Mouse (Mus musculus): ENCODE data around the gene Ifih1. TPM values are rescaled to one million over a fixed set of nuclear protein-coding genes. Genes with fewer than 3 reads are reported as not detected.

Ifih1 gene
- polyA plus RNA-seq, 1 experiment from 2014 or later = 0.61 TPM

DNA sequence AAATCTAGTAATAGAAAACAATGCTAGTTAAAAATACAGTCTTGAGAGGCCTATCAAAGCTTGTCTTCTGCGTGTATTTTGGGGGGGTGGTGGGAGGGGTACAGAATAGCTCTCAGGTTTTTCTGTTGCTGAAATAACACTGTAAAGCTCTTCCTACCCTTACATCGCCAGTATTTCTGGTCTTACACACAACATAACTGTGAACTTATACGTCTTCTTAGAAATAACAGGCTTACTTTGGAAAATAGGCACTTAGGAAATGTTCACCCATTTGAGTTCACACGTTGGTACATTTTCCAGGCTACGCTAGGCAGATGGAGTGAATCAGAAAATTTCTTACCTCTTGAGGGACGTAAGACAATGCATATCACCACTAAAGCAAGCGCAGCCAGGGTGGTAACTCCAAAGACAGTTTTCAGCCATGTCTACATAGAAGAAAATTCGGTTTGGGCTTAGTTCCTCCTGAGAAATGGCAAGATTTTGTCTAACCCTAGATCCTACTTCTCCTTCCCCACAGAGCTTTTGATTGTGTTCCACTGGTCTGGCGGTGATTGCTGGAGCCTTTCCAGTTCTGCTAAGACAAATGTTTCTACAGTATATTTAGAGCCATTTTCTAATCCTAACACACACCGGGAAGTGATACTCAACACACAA lies 72.8 kb downstream of the Ifih1 start:
- no peak overlapping the region for H3K4me3 ChIP-seq
- H3K9me3 ChIP-seq = no peaks in the 10 kb centered on the region
- WGBS = 86% methylated on average over 10 of the region's 10 CpGs
- H3K36me3 ChIP-seq = no peaks in the 10 kb centered on the region
- H3K27ac ChIP-seq = no peak overlapping the region
- DNase-seq (ENCODE audit: low spot score) = no peak
- no peaks in the 10 kb centered on the region for H3K4me1 ChIP-seq (replicated peaks)
- no peaks in the 10 kb centered on the region for H3K27me3 ChIP-seq (ENCODE audit: insufficient read depth, poor library complexity, severe bottlenecking)

DNA sequence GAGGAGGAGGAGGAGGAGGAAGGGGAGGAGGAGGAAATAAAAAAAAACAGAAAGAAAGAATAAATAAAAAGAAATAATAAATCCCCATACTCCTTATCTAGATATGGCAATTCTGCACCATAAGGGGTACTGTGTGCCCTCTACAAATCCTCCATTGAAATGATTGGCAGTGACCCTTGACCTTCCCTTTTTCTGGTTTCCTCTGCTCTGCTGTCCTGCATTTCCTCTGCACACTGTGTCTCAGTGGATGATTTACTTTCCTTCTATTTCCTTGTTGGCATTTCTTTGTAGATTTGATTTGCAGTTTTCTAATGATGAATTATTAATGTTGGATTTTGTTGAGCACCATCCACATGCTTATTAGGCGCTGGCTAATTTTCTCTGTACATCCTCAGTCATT lies 81.4 kb downstream of the Ifih1 start:
- H3K9me3 ChIP-seq = no peaks in the 10 kb centered on the region
- H3K36me3 ChIP-seq = no peaks in the 10 kb centered on the region
- no peak for DNase-seq (ENCODE audit: low spot score)
- H3K27me3 ChIP-seq (ENCODE audit: insufficient read depth, poor library complexity, severe bottlenecking) = no peaks in the 10 kb centered on the region
- no peak overlapping the region for H3K4me3 ChIP-seq
- no peaks in the 10 kb centered on the region for H3K4me1 ChIP-seq (replicated peaks)
- 93% methylated on average over 1 of the region's 1 CpGs for WGBS
- H3K27ac ChIP-seq = no peak overlapping the region

DNA sequence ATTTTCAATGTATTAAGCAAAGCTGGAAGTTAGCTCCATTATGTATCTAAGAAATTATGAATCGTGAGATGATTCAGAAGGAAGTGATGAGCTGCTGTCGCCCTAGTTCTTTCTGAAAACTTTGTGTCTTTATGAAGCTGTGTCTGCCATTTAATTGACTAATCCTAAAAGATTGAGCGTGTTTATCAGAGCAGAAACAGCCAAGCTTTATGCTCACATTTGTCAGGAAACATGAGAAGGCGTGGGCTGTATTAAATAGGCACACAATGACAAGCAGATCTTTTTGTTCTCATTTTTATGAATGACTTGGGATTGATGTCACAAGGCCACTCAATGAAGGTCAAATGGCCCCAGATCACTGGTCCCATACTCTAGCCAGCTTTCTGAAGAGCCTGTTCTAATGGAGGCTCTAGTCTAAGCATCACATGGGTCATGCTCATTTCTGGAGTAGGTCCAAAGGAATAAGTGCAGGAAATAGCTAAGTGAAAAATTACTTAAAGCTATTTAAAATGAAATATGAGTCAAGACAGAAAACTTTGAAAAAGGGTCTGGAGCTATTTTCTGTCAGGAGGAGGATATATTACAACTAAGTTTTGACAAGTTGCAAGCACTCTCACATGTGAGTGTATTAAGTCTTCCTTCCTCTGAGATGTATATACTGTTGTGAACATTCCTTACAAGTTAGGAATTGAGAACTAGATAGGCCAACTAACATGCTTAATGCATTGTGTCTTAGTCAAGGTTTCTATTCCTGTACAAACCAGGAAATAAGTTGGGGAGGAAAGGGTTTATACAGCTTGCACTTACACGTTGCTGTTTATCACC lies 83.2 kb downstream of the Ifih1 start:
- no peak overlapping the region for H3K27ac ChIP-seq
- WGBS = 77% methylated on average over 5 of the region's 5 CpGs

DNA sequence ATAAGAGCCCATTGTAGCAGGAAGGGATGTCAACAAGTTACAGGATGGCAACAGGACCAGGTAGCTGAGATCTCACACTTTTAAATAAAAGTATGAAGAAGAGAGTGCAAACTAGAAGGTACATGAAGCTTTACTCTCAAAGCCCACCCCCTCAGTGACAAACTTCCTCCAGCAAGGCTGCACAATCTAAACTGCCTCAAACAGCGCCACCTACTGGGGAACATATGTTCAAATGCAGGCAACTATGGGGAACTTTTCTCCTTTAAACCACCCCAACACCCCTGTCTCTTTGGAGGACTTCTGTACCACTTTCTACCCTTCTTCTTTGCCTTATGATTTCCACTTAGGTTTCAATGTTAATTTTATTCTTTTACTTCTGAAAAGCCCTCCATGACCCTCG lies 88.6 kb downstream of the Ifih1 start:
- Histone ChIP-seq H3K27ac (no peak overlapping the region), H3K4me3 (no peak overlapping the region), H3K36me3 (no peaks in the 10 kb centered on the region), H3K4me1 (replicated peaks) (no peaks in the 10 kb centered on the region), H3K27me3 (ENCODE audit: insufficient read depth, poor library complexity, severe bottlenecking) (no peaks in the 10 kb centered on the region), H3K9me3 (no peaks in the 10 kb centered on the region)
- WGBS = 76% methylated on average over 2 of the region's 2 CpGs
- no peak for DNase-seq (ENCODE audit: low spot score)

More for the DNA sequence above, 83.2 kb downstream of the Ifih1 start:
- Histone ChIP-seq H3K9me3 (no peaks in the 10 kb centered on the region), H3K36me3 (no peaks in the 10 kb centered on the region), H3K27me3 (ENCODE audit: insufficient read depth, poor library complexity, severe bottlenecking) (no peaks in the 10 kb centered on the region), H3K4me1 (replicated peaks) (no peaks in the 10 kb centered on the region), H3K4me3 (no peak overlapping the region)
- no peak for DNase-seq (ENCODE audit: low spot score)

DNA sequence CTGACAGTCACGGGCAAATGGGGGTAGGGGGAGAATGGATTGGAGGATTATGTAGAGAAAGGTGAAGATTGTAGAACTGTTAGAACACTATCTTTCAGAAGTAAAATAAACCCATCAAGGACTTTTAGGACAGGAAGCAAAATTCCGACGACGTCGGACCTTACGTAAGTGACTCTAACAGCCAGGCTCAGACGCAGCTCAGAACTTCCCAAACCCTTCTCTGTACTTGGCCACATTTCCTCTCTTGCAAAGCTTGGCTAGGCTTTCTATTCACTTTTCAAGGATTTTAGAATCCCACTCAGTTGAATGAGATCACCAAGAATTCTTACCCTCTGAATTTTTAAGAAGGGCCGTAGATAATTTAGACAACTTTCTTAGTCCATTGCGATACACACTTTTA lies 89.7 kb downstream of the Ifih1 start:
- Histone ChIP-seq H3K27ac (no peak overlapping the region), H3K27me3 (ENCODE audit: insufficient read depth, poor library complexity, severe bottlenecking) (no peaks in the 10 kb centered on the region), H3K9me3 (no peaks in the 10 kb centered on the region), H3K36me3 (no peaks in the 10 kb centered on the region), H3K4me3 (no peak overlapping the region), H3K4me1 (replicated peaks) (no peaks in the 10 kb centered on the region)
- no peak for DNase-seq (ENCODE audit: low spot score)
- WGBS = 91% methylated on average over 9 of the region's 9 CpGs

DNA sequence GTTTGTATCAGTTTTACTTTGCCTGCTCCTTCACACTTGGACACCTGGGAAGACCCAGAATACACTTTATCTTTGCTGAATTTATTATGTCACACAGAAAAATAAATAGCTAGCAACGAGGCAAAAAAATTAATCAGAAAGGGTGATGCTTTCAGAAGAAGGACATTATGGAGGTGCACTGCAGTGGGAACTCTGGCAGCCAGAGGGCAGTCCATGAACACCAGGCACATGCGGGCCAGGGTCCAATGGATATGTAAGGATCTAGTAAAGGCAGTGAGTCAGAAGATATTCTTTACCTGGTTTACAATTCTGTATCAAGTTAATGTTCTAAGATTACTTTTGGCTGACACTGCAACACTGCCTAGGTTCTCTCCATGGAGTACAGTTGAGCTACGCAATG lies 96.4 kb downstream of the Ifih1 start:
- Histone ChIP-seq H3K4me3 (no peak overlapping the region), H3K9me3 (no peaks in the 10 kb centered on the region), H3K27me3 (ENCODE audit: insufficient read depth, poor library complexity, severe bottlenecking) (no peaks in the 10 kb centered on the region), H3K27ac (no peak overlapping the region), H3K4me1 (replicated peaks) (no peaks in the 10 kb centered on the region), H3K36me3 (no peaks in the 10 kb centered on the region)
- 85% methylated on average over 3 of the region's 3 CpGs for WGBS
- no peak for DNase-seq (ENCODE audit: low spot score)

DNA sequence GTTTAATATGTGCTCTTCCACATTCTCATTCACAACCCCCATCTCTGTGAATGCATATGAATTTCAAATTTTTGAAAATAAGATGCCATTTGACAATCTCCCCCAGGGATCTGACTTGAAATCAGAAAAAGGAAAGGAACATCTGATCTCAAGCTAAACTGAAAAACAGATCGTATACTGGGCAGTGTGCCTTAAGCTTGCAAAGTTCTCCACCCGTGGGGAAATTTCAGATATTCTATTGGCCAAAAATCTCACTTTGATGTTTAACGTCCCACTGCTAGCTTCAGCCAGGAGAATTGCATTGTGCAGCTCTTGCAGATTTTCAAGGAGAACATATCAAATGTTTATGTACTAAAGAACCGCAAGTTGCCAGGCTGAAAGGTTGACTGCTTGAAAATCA lies 96.9 kb downstream of the Ifih1 start:
- Histone ChIP-seq H3K27ac (no peak overlapping the region), H3K4me1 (replicated peaks) (no peaks in the 10 kb centered on the region)
- 91% methylated on average over 4 of the region's 4 CpGs for WGBS

DNA sequence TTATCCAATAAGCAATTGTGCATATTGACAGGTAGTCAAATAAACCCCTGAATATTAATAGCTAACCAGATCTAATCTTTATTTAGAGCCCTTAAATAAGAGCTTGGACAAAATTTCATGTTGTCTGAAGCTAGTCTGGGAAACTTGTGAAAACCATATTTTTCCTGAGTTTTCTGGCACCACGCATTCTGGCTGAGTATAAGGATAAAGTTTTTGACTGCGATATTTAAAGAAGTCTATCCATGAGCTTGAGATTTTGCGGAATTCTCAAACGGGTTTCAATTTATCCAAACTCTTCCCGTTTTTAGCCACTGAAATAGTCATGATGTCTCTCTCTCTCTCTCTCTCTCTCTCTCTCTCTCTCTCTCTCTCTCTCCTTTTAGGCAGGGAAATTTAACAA lies 98.0 kb downstream of the Ifih1 start:
- DNase-seq (ENCODE audit: low spot score) = no peak
- WGBS = 95% methylated on average over 5 of the region's 5 CpGs
- no peaks in the 10 kb centered on the region for H3K9me3 ChIP-seq

More for the DNA sequence above, 96.9 kb downstream of the Ifih1 start:
- Histone ChIP-seq H3K4me3 (no peak overlapping the region), H3K9me3 (no peaks in the 10 kb centered on the region), H3K27me3 (ENCODE audit: insufficient read depth, poor library complexity, severe bottlenecking) (no peaks in the 10 kb centered on the region), H3K36me3 (no peaks in the 10 kb centered on the region)
- no peak for DNase-seq (ENCODE audit: low spot score)

More for the DNA sequence above, 98.0 kb downstream of the Ifih1 start:
- H3K4me1 ChIP-seq (replicated peaks) = no peaks in the 10 kb centered on the region
- H3K27ac ChIP-seq = no peak overlapping the region
- no peaks in the 10 kb centered on the region for H3K27me3 ChIP-seq (ENCODE audit: insufficient read depth, poor library complexity, severe bottlenecking)
- no peak overlapping the region for H3K4me3 ChIP-seq
- H3K36me3 ChIP-seq = no peaks in the 10 kb centered on the region

Other genes starting within 250 kb of the Ifih1 start
- 0.35 and 0.50 TPM in 2 replicates for gene Dpp4, start 234.0 kb downstream of the Ifih1 start, polyA plus RNA-seq (2016; fragmentation: Nextera tagmentation; extraction: Ambion mirVana)
- gene Gcg, start 162.6 kb downstream of the Ifih1 start, polyA plus RNA-seq (2016; fragmentation: Nextera tagmentation; extraction: Ambion mirVana) = not detected in 2 replicates
- gene Fap, start 72.2 kb downstream of the Ifih1 start, polyA plus RNA-seq (2016; fragmentation: Nextera tagmentation; extraction: Ambion mirVana) = 3.0 and 3.1 TPM in 2 replicates
- 2.2 and 2.3 TPM in 2 replicates for gene Gca, start 18.0 kb upstream of the Ifih1 start, polyA plus RNA-seq (2016; fragmentation: Nextera tagmentation; extraction: Ambion mirVana)

Measured in hindbrain, embryonic 10.5 days (tissue).